Mouse (Mus musculus) liver, embryonic 14.5 days (tissue): ENCODE data around the gene Aldh1l2. TPM values are rescaled to one million over a fixed set of nuclear protein-coding genes. Genes with fewer than 3 reads are reported as not detected.
"Not testable (repeated sequence)": the region's sequence is repeated elsewhere in the genome, so short reads cannot be mapped to it uniquely, and the experiment has no call there.

Source experiments
- ATAC-seq: fragments of 200-750 bp; cut with Nextera tagmentation; 2 replicates; pipeline ENCODE4 v1.8.0; 2017; ENCODE audit warnings: moderate number of reproducible peaks, mild to moderate bottlenecking, moderate library complexity; ENCODE audit not compliant: insufficient read depth
- DNase-seq, 3 experiments: peaks; one replicate each; pipeline ENCODE4 v3.0.0-alpha.2; 2012 to 2013; ENCODE audit warnings: low read depth in 3 of 3, low spot score in 3 of 3
- H3K27ac ChIP-seq: fragments of 300-500 bp; sonication (generic); 2 replicates; pipeline ENCODE4 v1.5.1; 2014; ENCODE audit warnings: moderate library complexity, mild to moderate bottlenecking, control low read depth, inconsistent platforms
- H3K27me3 ChIP-seq: fragments of 300-500 bp; sonication (generic); 2 replicates; pipeline ENCODE4 v1.6.1; 2014; ENCODE audit warnings: mild to moderate bottlenecking, low read length, moderate library complexity; ENCODE audit not compliant: control insufficient read depth, insufficient read depth
- H3K36me3 ChIP-seq: fragments of 300-500 bp; sonication (generic); replicated peaks from 2 replicates; pipeline ENCODE4 v1.6.1; 2014; ENCODE audit warnings: low read depth; ENCODE audit not compliant: control insufficient read depth, insufficient read depth
- H3K4me1 ChIP-seq, 2 experiments: fragments of 200-500 bp in 1 of 2; fragments of 300-500 bp in 1 of 2; sonication (generic) in 1 of 2; replicated peaks; 2 replicates each; pipeline ENCODE4 v1.6.1; 2012 to 2014; ENCODE audit warnings: antibody characterized with exemption in 1 of 2, inconsistent platforms in 1 of 2, low read length in 1 of 2; ENCODE audit not compliant: control insufficient read depth in 2 of 2, insufficient read depth in 2 of 2
- H3K4me2 ChIP-seq: fragments of 300-500 bp; sonication (generic); 2 replicates; pipeline ENCODE4 v1.6.1; 2014; ENCODE audit warnings: low read depth, mild to moderate bottlenecking, control low read depth, moderate library complexity
- H3K4me3 ChIP-seq, 2 experiments: fragments of 200-500 bp in 1 of 2; fragments of 300-500 bp in 1 of 2; sonication (generic) in 1 of 2; 2 replicates each; pipeline ENCODE4 v1.5.1; 2012 to 2014; ENCODE audit warnings: low read depth in 2 of 2, low read length in 2 of 2, mild to moderate bottlenecking in 2 of 2, control low read depth in 1 of 2, inconsistent platforms in 1 of 2, moderate library complexity in 1 of 2; ENCODE audit not compliant: insufficient read depth in 1 of 2
- H3K9ac ChIP-seq: fragments of 300-500 bp; sonication (generic); replicated peaks from 2 replicates; pipeline ENCODE4 v1.6.1; 2014; ENCODE audit warnings: mild to moderate bottlenecking, control low read depth, moderate library complexity
- H3K9me3 ChIP-seq: fragments of 300-500 bp; sonication (generic); 2 replicates; pipeline ENCODE4 v1.6.1; 2016; ENCODE audit warnings: low read length, mixed read lengths; ENCODE audit not compliant: control insufficient read depth
- CTCF ChIP-seq: IDR thresholded peaks from 2 replicates; pipeline ENCODE4 v1.5.1; 2016; ENCODE audit warnings: antibody characterized with exemption, low read depth, control low read depth
- EP300 ChIP-seq: IDR thresholded peaks from 2 replicates; pipeline ENCODE4 v1.6.1; 2016; ENCODE audit warnings: antibody characterized with exemption, low read depth
- WGBS: fragments of 180-500 bp; shearing (Covaris S2); extraction: QIAGEN DNeasy Blood & Tissue Kit; methylation state at CpG from one replicate; pipeline ENCODE4 v1.1.7; 2014; ENCODE audit not compliant: insufficient replicate concordance; 5-methylcytosine and 5-hydroxymethylcytosine counted together
- polyA plus RNA-seq, 2 experiments: library from polyadenylated mRNA; depleted of rRNA in 1 of 2; stranded (reverse) in 1 of 2; unstranded in 1 of 2; fragments of >200 nt; fragmentation: Nextera tagmentation in 1 of 2; extraction: Ambion mirVana in 1 of 2; gene quantifications; 2 replicates each; pipeline versions ENCODE4 v1.2.1 to v1.2.3; 2012 to 2014

Gene Aldh1l2
- polyA plus RNA-seq, 2 experiments = 0.06 to 0.16 TPM

- Histone ChIP-seq H3K27me3 (peaks cover 19% of the 10 kb centered on the region), H3K4me3 (peak overlapping the region; percentile 29 to 30; a peak in 3 of 4 replicates), H3K4me2 (peak overlapping the region; percentile 58), H3K9me3 (no peaks in the 10 kb centered on the region), H3K9ac (no peak overlapping the region), H3K36me3 (no peaks in the 10 kb centered on the region), H3K4me1 (no peaks in the 10 kb centered on the region), H3K27ac (no peak overlapping the region)
- no peak for TF ChIP-seq CTCF
- no peak for TF ChIP-seq EP300
- ATAC-seq = no peak
- no peak for DNase-seq
- WGBS = 10% methylated on average over 27 of the region's 27 CpGs
These were observed 556 bp downstream of the Aldh1l2 start for GRCm38 (mm10) chr10:83533258-83533909.

GRCm38 (mm10) chr10:83530384-83530967 lies 3.5 kb downstream of the Aldh1l2 start:
- WGBS = 49% methylated on average over 6 of the region's 6 CpGs
- no peaks in the 10 kb centered on the region for H3K9me3 ChIP-seq
- no peak overlapping the region for H3K9ac ChIP-seq
- ATAC-seq (no peak), DNase-seq (no peak)
- H3K4me1 ChIP-seq = no peaks in the 10 kb centered on the region
- H3K36me3 ChIP-seq = no peaks in the 10 kb centered on the region
- no peak overlapping the region for H3K27ac ChIP-seq
- TF ChIP-seq EP300 = no peak
- H3K4me3 ChIP-seq = no peak overlapping the region
- no peak overlapping the region for H3K4me2 ChIP-seq
- H3K27me3 ChIP-seq = peaks cover 19% of the 10 kb centered on the region

GRCm38 (mm10) chr10:83524238-83524637 lies 9.7 kb downstream of the Aldh1l2 start:
- not testable (repeated sequence) for H3K9ac ChIP-seq, H3K4me3 ChIP-seq, H3K9me3 ChIP-seq, ATAC-seq, H3K36me3 ChIP-seq, H3K27me3 ChIP-seq, H3K27ac ChIP-seq, H3K4me2 ChIP-seq, DNase-seq, H3K4me1 ChIP-seq

- WGBS = 72% methylated on average over 4 of the region's 4 CpGs
These were observed 12.9 kb downstream of the Aldh1l2 start for GRCm38 (mm10) chr10:83520990-83521389.

DNA sequence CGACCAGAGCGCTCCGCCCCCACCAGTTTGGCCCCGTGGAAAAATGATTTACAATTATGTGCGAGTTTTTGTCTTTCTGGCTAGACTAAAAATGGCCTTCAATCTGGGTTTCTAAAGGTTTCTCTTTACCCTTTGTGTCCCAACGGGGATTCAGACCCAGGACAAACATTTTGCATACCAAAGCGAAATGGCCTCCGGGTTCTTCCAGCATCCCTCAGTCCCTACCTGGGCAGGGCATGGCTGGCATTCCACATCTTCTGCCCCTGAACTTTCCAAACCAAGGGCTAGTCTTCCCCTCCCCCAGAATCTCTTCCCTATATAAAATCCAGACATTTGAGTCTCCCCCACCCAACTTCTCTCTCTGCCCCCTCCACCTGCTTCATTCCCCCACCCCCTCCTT lies 20.2 kb downstream of the Aldh1l2 start:
- no peaks in the 10 kb centered on the region for H3K9me3 ChIP-seq
- no peak overlapping the region for H3K9ac ChIP-seq
- TF ChIP-seq CTCF (no peak), EP300 (no peak)
- ATAC-seq (no peak), DNase-seq (no peak)
- WGBS = 76% methylated on average over 8 of the region's 8 CpGs
- no peaks in the 10 kb centered on the region for H3K4me1 ChIP-seq
- no peak overlapping the region for H3K27ac ChIP-seq
- no peaks in the 10 kb centered on the region for H3K36me3 ChIP-seq
- H3K4me3 ChIP-seq = no peak overlapping the region
- H3K4me2 ChIP-seq = no peak overlapping the region
- no peaks in the 10 kb centered on the region for H3K27me3 ChIP-seq

More at GRCm38 (mm10) chr10:83520990-83521389, 12.9 kb downstream of the Aldh1l2 start:
- Histone ChIP-seq H3K4me2 (no peak overlapping the region), H3K4me3 (no peak overlapping the region), H3K9ac (no peak overlapping the region), H3K27ac (no peak overlapping the region), H3K27me3 (no peaks in the 10 kb centered on the region), H3K4me1 (no peaks in the 10 kb centered on the region), H3K9me3 (no peaks in the 10 kb centered on the region), H3K36me3 (no peaks in the 10 kb centered on the region)
- TF ChIP-seq CTCF (peak; percentile 59), EP300 (no peak)
- DNase-seq (no peak), ATAC-seq (no peak)
